Mouse (Mus musculus) ES-Bruce4 (cell line): ENCODE results near the gene Nfya. TPM values are rescaled to one million over a fixed set of nuclear protein-coding genes. Genes with fewer than 3 reads are reported as not detected.

Source experiments
- H3K27ac ChIP-seq: 2 replicates; pipeline ENCODE4 v1.5.1; 2012; ENCODE audit warnings: low read length, inconsistent platforms; ENCODE audit not compliant: insufficient read depth
- H3K27me3 ChIP-seq: 2 replicates; pipeline ENCODE4 v1.6.1; 2012; ENCODE audit warnings: mild to moderate bottlenecking, low read length, inconsistent platforms; ENCODE audit not compliant: control insufficient read depth, poor library complexity, insufficient read depth, severe bottlenecking
- H3K36me3 ChIP-seq: 2 replicates; pipeline ENCODE4 v1.6.1; 2012; ENCODE audit warnings: inconsistent platforms, mild to moderate bottlenecking, low read length, moderate library complexity; ENCODE audit not compliant: control insufficient read depth, poor library complexity, insufficient read depth, severe bottlenecking
- H3K4me1 ChIP-seq: one replicate; pipeline ENCODE4 v1.8.1; 2011; ENCODE audit warnings: low read length; ENCODE audit not compliant: control insufficient read depth, insufficient read depth
- H3K4me3 ChIP-seq: 2 replicates; pipeline ENCODE4 v1.5.1; 2011; ENCODE audit warnings: low read depth, mild to moderate bottlenecking, low read length
- H3K9ac ChIP-seq: 2 replicates; pipeline ENCODE4 v1.6.1; 2012; ENCODE audit warnings: low read depth, mild to moderate bottlenecking, inconsistent platforms; ENCODE audit not compliant: poor library complexity, severe bottlenecking
- H3K9me3 ChIP-seq: replicated peaks from 2 replicates; pipeline ENCODE4 v1.6.1; 2012; ENCODE audit warnings: mild to moderate bottlenecking, low read length, inconsistent platforms; ENCODE audit not compliant: control insufficient read depth, poor library complexity, insufficient read depth, severe bottlenecking
- CTCF ChIP-seq: IDR thresholded peaks from one replicate; pipeline ENCODE4 v1.8.1; 2011; ENCODE audit warnings: low read depth, low read length
- EP300 ChIP-seq: IDR thresholded peaks from 2 replicates; pipeline ENCODE4 v1.6.1; 2011; ENCODE audit warnings: low read depth, low read length; ENCODE audit not compliant: insufficient read depth
- POLR2A ChIP-seq: IDR thresholded peaks from one replicate; pipeline ENCODE4 v1.8.1; 2011; ENCODE audit warnings: low read length; ENCODE audit not compliant: insufficient read depth
- polyA plus RNA-seq: library from polyadenylated mRNA; stranded (reverse); fragments of >200 nt; gene quantifications from 2 replicates; pipeline ENCODE4 v1.2.4, GENCODE M21; 2011; ENCODE audit warnings: low read depth; ENCODE audit not compliant: missing spikeins, insufficient read depth, insufficient read length

Gene Nfya
- polyA plus RNA-seq, 1 experiment, result 60.1 TPM

GRCm38 (mm10) chr17:48408526-48409291 lies 997 bp downstream of the Nfya start:
- H3K4me3 ChIP-seq, result peak overlapping the region; percentile 98
- peak overlapping the region; percentile 98 for H3K9ac ChIP-seq
- TF ChIP-seq POLR2A, result no peak
- no peak for TF ChIP-seq EP300
- no peak for TF ChIP-seq CTCF
- H3K27ac ChIP-seq, result peak overlapping the region; percentile 95
- no peaks in the 10 kb centered on the region for H3K9me3 ChIP-seq
- H3K27me3 ChIP-seq, result no peaks in the 10 kb centered on the region
- peaks cover 2% of the 10 kb centered on the region for H3K4me1 ChIP-seq
- peaks cover 20% of the 10 kb centered on the region for H3K36me3 ChIP-seq

- H3K4me3 ChIP-seq, result peak overlapping the region; percentile 98
- H3K9ac ChIP-seq, result peak overlapping the region; percentile 98
- H3K4me1 ChIP-seq, result peaks cover 2% of the 10 kb centered on the region
- no peaks in the 10 kb centered on the region for H3K9me3 ChIP-seq
- no peaks in the 10 kb centered on the region for H3K27me3 ChIP-seq
- H3K27ac ChIP-seq, result peak overlapping the region; percentile 95
- TF ChIP-seq CTCF (no peak), EP300 (no peak), POLR2A (no peak)
- H3K36me3 ChIP-seq, result peaks cover 17% of the 10 kb centered on the region
Observed at GRCm38 (mm10) chr17:48407910-48408525, 1.7 kb downstream of the Nfya start.

- Histone ChIP-seq H3K4me1 (peaks cover 2% of the 10 kb centered on the region), H3K9me3 (no peaks in the 10 kb centered on the region), H3K9ac (no peak overlapping the region), H3K4me3 (no peak overlapping the region), H3K27ac (no peak overlapping the region), H3K27me3 (no peaks in the 10 kb centered on the region), H3K36me3 (peaks cover 13% of the 10 kb centered on the region)
- TF ChIP-seq POLR2A (no peak), CTCF (no peak), EP300 (no peak)
Observed at GRCm38 (mm10) chr17:48407154-48407553, 2.6 kb downstream of the Nfya start.

GRCm38 (mm10) chr17:48404706-48405105 lies 5.0 kb downstream of the Nfya start:
- no peak overlapping the region for H3K27ac ChIP-seq
- H3K9me3 ChIP-seq, result no peaks in the 10 kb centered on the region
- H3K27me3 ChIP-seq, result no peaks in the 10 kb centered on the region
- H3K4me3 ChIP-seq, result no peak overlapping the region
- H3K9ac ChIP-seq, result no peak overlapping the region
- peaks cover 2% of the 10 kb centered on the region for H3K4me1 ChIP-seq
- peaks cover 18% of the 10 kb centered on the region for H3K36me3 ChIP-seq
- TF ChIP-seq CTCF (no peak), POLR2A (no peak), EP300 (no peak)

GRCm38 (mm10) chr17:48403848-48404247 lies 5.9 kb downstream of the Nfya start:
- H3K4me3 ChIP-seq, result no peak overlapping the region
- H3K4me1 ChIP-seq, result peaks cover 2% of the 10 kb centered on the region
- H3K9me3 ChIP-seq, result no peaks in the 10 kb centered on the region
- H3K9ac ChIP-seq, result no peak overlapping the region
- no peaks in the 10 kb centered on the region for H3K27me3 ChIP-seq
- no peak for TF ChIP-seq POLR2A
- no peak for TF ChIP-seq CTCF
- no peak for TF ChIP-seq EP300
- no peak overlapping the region for H3K27ac ChIP-seq
- H3K36me3 ChIP-seq, result peaks cover 26% of the 10 kb centered on the region

GRCm38 (mm10) chr17:48402751-48403150 lies 7.0 kb downstream of the Nfya start:
- Histone ChIP-seq H3K4me3 (no peak overlapping the region), H3K4me1 (peaks cover 2% of the 10 kb centered on the region), H3K36me3 (peaks cover 35% of the 10 kb centered on the region), H3K9me3 (no peaks in the 10 kb centered on the region), H3K27me3 (no peaks in the 10 kb centered on the region), H3K27ac (no peak overlapping the region), H3K9ac (no peak overlapping the region)
- no peak for TF ChIP-seq EP300
- no peak for TF ChIP-seq CTCF
- no peak for TF ChIP-seq POLR2A
